Mouse (Mus musculus): ENCODE measurements around the gene Pde8a. TPM values are rescaled to one million over a fixed set of nuclear protein-coding genes. Genes with fewer than 3 reads are reported as not detected.

The Pde8a gene
- total RNA-seq, 2 experiments from 2014 or later = 28.9 to 37.4 TPM

GRCm38 (mm10) chr7:81337785-81338521, 124.6 kb downstream of the Pde8a start:
- DNase-seq = peak; percentile 34 to 53

DNA sequence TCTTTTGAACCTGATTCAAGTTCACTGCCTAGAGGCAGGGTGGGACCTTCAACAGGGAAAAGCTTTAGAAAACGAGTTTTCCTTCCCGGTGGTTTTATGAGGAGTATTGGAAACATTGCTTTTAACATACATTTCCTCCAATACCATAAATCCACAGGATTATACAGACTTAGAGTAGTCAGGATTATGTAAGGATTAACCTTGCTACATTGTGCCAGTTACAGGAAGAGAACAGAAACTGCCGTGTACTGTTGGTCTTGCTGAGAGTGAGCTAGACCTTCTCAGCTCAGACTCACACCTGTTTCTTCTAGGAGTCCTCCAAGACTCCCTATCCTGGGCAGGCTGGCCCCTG, 125.1 kb downstream of the Pde8a start:
- no peak for DNase-seq

GRCm38 (mm10) chr7:81339783-81340182, 126.4 kb downstream of the Pde8a start:
- DNase-seq = peak; percentile 46 to 59

- no peak for DNase-seq
Observed at GRCm38 (mm10) chr7:81341563-81341962, 128.2 kb downstream of the Pde8a start.

DNA sequence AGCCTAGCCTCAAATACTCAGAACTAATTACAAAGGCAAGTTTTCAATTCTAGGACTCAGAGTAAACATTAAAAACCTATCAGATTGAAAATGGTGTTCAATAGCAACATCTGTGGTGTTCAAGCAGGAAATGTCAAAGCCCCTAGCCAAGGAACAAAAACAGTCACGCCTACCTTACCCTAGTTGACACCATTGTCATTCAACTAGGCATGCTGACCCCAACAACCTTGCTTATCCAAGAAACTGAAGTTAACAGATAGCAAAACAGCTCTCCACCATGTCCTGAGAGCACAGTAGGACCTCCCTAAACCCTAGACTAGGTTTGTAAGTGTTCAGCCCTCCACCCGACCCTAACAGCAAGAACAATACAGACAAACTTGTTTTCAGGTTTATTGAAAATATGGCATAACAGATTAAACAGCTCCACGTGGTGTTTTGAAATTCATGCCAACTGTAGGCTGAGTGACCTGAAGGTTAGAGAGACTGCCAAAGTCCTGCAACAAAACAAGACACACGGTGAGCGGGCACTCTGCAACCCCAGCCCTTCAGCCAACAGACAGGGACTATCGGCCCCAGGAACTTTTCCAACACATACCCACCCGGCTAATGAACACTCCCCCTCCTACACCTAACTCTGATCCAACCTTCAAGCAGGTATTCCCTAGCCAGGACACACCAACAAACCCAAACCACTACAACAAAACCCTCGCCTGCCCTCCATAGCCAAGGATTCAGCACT, 129.1 kb downstream of the Pde8a start:
- DNase-seq = no peak

DNA sequence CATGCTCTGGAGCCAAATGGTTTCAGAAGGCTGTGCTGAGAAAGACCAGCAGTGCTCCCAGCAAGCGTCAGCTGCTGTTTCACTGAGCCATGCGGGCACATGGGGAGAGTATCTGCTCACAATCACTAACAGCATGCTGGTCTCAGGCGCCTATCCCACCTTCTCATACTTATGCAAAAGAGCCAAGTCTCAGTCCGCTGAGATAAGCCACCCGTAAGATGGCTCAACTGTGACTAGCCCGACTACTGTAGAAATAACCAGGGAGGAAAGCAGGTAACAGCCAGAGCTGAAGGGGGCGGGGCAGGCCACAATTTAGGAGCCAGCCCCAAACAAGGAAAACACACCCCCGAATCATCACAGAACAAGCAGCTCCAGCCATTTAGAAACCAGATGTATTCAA, 129.9 kb downstream of the Pde8a start:
- DNase-seq = peak in 1 of 2 experiments; percentile 36

DNA sequence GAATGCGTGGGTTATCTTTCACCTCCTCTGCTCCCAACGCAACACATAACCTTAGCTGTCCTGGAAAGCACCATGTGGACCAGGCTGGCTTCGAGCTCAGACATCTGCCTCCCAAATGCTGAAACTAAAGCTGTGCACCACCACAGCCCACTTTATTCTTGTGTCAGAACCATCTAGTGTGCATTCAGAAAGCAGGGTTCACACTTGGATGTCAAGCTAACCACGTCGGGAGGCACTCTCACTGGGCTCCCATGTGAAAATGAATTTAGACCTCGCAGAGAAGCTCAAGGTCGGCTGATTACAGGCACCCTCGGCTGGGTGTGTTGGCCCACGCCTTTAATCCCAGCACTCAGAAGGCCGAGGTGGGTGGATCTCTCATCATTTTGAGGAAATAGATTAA, 130.4 kb downstream of the Pde8a start:
- DNase-seq = peak in 1 of 2 experiments; percentile 36

DNA sequence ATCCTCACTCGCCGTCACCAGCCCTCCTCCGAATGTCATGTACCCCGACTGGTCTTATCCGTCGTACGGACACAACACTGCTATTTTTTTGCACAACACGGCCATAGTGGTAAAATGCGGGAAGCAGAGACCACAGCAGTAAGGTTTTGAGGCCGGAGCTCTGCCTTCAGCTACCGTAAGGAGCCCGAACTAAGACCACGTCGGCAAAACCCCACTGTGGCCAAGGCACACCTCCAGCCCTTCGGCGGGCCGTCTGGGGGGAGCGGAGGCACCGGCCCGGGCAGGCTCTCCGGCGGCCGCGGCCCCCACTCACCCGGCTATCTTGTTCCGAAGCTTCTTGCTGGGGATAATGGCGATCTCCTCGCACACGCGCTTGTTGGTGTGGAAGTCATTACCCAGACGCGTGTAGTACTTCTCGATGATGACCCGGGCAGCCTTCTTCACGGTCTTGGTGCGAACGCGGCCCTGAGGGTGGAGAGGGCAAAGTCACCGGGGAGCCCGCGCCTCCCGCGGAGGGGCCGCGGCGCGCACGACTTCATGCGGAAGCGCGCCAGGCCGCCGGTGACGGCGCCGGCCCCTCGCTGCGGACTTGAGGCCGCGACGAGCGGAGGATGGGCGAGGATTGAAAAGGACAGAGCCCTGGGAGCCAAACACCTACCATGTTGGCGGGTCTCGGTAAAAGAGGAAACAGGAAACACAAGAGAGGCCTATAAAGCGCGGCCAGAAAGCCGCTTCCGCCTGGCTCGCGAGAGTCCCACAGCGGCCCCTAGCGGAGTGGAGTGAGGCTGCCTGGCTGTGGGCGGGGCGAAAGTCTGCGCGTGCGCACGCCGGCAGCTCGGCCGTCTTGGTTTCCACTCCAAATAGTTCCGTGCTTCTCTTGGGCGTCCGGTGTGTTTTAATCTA, 131.4 kb downstream of the Pde8a start, which contains the start of gene Rps17:
Gene Rps17, minus strand, starts transcription at position 711 of the 903 bp plus-strand sequence.
- DNase-seq = peak; percentile 95 to 97

DNA sequence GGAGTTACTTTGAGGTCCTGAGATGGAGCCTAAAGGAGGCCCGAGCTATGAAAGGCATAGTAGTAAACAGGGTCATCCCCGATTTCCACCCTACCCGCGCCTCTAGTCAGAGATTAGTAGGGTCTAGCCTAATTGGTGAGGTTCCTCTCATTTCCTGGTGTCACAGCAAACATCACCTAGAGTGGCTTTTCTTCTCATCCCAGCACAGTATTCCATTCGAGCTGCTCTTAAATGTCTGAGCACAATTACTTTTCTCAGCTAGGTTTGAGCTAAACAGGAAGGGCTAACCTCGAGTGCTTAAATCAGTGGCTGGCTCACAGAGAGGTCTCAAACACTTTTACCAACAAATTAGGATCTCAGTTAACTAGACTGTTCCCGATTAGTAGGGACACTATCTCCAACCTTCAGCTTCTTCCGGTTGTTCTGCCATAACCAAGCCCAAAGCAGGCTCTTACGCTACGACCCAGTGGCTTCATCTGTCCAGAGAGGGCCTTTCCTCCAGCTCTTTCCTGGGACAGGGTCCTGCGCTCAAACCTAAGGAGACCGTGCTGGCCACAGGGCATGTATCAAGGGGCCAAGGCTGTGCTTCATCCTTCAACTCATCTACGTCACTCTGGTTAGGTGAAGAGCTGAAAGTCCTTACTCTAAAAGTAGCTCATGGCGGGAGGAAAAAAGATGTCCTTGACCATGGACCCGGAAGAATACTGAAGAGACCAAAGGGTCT, 132.2 kb downstream of the Pde8a start:
- DNase-seq = no peak

- no peak for DNase-seq
Observed at GRCm38 (mm10) chr7:81348206-81348605, 134.8 kb downstream of the Pde8a start.

DNA sequence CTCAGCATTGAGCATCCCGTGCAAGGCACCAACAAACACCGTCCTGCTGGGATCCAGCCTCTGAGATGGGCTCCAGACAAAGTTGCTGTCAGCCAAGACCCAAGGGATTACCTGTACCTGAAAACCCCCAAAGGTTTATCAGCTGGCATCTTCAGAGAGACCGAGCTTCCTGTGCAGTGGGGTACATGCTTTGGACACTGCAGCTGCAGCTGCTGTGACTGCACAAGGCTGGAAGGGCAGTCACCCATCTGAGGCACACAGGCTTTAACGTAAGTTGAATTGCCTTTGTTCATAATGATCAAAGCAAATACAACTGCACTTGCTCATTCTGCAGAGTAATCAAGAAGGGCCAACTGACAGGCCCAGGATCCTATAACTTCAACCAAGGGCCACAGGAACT, 138.4 kb downstream of the Pde8a start:
- DNase-seq = no peak

GRCm38 (mm10) chr7:81355746-81356145, 142.3 kb downstream of the Pde8a start:
- DNase-seq = no peak

- no peak for DNase-seq
Observed at GRCm38 (mm10) chr7:81356360-81356759, 143.0 kb downstream of the Pde8a start.

DNA sequence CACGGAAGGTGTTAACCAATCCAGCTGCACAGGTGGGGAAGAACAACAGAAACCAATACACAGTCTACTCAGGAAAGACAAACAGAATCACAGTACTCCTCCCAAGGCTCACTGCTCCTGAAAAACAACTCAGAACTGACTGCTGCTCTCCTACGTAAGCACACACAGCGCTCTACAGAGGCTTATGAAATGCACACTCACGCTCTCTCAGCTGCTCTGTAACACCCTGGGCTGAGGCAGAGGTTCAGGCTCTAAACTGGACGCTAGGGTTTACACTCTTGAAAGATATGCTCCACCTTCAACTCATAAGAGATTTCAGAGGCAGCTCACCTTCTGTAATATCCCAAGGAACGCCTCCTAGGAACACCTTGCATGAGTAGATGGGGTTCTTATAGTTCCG, 143.6 kb downstream of the Pde8a start:
- DNase-seq = no peak

- DNase-seq = no peak
Observed at GRCm38 (mm10) chr7:81367946-81368345, 154.6 kb downstream of the Pde8a start.

GRCm38 (mm10) chr7:81369724-81370123, 156.3 kb downstream of the Pde8a start:
- DNase-seq = no peak

DNA sequence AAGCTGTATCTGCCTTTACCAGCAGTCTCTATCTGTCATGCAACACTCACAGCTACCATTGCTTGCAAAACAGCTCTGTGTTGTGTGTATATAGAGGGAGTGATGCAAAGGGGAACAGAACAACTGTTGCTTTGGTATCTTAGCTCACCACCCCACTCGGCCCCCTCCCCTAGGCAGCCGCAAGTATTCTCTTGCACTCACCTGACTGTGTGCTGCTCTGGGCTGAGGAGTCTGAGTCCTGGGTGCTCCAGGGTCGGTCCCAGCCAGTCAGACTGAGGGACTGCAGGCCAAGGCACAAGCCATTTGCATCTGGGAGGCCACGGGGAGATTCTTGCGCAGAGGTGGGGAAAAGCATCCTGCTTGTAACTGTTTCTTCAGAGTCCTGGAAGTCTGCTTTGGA, 158.4 kb downstream of the Pde8a start:
- DNase-seq = no peak

DNA sequence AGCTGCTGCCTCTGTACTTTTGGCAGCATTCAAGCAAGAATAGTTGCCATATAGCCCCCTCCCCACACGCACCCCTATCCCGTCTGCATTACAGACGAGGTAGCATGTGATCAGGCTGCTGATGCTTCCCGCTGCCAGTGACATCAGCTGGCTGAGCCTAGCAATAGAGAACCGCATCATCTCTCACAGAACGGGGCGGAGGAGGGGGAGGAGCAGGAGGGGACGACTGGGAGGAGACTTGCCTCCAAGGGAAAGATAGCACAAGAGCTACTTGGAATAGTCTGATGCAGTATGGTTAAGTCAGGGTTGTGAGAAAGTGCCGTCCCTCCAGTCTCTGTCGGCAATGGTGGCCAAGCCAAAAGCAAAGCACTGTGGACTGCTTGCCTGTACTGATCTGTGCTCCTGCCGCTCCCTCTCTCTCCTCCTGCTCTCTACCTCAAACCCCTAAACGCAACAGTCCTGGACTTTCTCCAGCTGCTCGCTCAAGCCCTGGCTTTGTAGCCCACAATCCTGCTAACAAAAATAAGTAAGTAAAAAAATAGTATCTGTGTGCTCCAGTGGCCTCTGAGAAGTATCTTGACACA, 159.0 kb downstream of the Pde8a start:
- DNase-seq = peak; percentile 63 to 75

- DNase-seq = no peak
Observed at GRCm38 (mm10) chr7:81379363-81379762, 166.0 kb downstream of the Pde8a start.

Measured in adrenal gland, postnatal 36 days (tissue).